Mouse (Mus musculus) CD4-positive naive resting alpha-beta T cell, adult 57 days (primary cell): Measurements from ENCODE around the gene Olfr1090. TPM values are rescaled to one million over a fixed set of nuclear protein-coding genes. Genes with fewer than 3 reads are reported as not detected.

Experiments
- total RNA-seq: library from RNA; stranded (reverse); gene quantifications from one replicate; pipeline ENCODE4 v1.2.4, GENCODE M21; 2023

Gene Olfr1090
- not detected for total RNA-seq

GRCm38 (mm10) chr2:86758893-86759292, at the start of gene Olfr1090:
TSS of gene Olfr1090 (minus strand) at chr2:86758993.

GRCm38 (mm10) chr2:86782179-86782578, 23.4 kb upstream of the Olfr1090 start, which contains the start of gene Olfr1093:
TSS of gene Olfr1093 (plus strand) at chr2:86782479.

GRCm38 (mm10) chr2:86733601-86734000, 25.2 kb downstream of the Olfr1090 start, which contains the start of gene Olfr1089:
TSS of gene Olfr1089 (minus strand) at chr2:86733701.

Other genes with a start within 250 kb of the Olfr1090 start
- gene Olfr1079, start 216.5 kb downstream of the Olfr1090 start, total RNA-seq: not detected
- not detected for gene Olfr1080, start 200.8 kb downstream of the Olfr1090 start, total RNA-seq
- not detected for gene Olfr1082, start 160.0 kb downstream of the Olfr1090 start, total RNA-seq
- gene Olfr1084, start 119.3 kb downstream of the Olfr1090 start, total RNA-seq: not detected
- gene Olfr1085, start 97.0 kb downstream of the Olfr1090 start, total RNA-seq: not detected
- gene Olfr1086, start 78.9 kb downstream of the Olfr1090 start, total RNA-seq: not detected
- not detected for gene Olfr1087, start 60.6 kb downstream of the Olfr1090 start, total RNA-seq
- gene Olfr1089, start 25.3 kb downstream of the Olfr1090 start, total RNA-seq: not detected
- not detected for gene Olfr1093, start 23.5 kb upstream of the Olfr1090 start, total RNA-seq
- not detected for gene Olfr141, start 51.0 kb upstream of the Olfr1090 start, total RNA-seq
- not detected for gene Olfr1094, start 65.7 kb upstream of the Olfr1090 start, total RNA-seq
- gene Olfr1095, start 92.7 kb upstream of the Olfr1090 start, total RNA-seq: not detected
- gene Gm13723, start 115.8 kb upstream of the Olfr1090 start, total RNA-seq: not detected
- not detected for gene Olfr1097, start 133.2 kb upstream of the Olfr1090 start, total RNA-seq
- not detected for gene Olfr1098, start 165.6 kb upstream of the Olfr1090 start, total RNA-seq
- gene Olfr1099, start 201.7 kb upstream of the Olfr1090 start, total RNA-seq: not detected
- not detected for gene Olfr1100, start 221.0 kb upstream of the Olfr1090 start, total RNA-seq
- gene Olfr1101, start 232.2 kb upstream of the Olfr1090 start, total RNA-seq: not detected
- not detected for gene Olfr1102, start 239.4 kb upstream of the Olfr1090 start, total RNA-seq